Mouse (Mus musculus): ENCODE measurements around the gene Ogg1.

The Ogg1 gene

DNA sequence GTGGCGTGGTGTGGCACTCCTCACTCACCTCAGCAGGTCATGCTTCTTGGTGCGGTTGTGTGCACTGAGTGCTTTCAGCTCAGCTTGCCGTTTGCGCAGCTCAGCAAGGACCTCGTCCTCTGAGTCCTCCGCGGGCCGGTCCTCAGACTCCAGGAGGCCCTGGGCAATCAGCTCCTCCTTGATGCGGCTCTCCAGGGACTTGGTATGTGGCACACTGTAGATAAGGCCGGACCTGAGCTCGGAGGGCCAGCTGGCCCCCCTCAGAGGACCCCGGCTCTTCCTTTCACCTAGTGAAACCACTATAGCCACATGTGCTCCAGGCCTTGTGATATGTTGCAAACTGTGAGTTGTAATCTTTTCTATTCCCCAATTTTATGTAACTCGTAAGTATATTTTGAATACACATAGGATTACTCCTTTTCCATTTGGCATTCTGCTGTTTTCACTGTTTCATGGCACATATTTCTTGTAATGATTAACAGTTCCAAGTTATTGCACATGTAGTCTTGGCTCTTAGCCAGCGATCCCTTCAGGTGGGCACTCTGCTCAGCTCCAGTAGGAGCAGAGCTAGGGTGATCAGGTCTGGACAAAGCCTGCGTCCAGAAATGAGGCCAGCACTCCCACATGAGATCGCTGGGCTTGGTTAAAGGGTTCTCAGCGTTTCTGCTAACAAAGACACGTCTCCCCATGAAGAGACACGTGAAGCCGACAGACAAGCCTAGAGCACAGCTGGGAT lies 43.6 kb downstream of the Ogg1 start:
- no peak for DNase-seq (ENCODE audit: low spot score)

DNA sequence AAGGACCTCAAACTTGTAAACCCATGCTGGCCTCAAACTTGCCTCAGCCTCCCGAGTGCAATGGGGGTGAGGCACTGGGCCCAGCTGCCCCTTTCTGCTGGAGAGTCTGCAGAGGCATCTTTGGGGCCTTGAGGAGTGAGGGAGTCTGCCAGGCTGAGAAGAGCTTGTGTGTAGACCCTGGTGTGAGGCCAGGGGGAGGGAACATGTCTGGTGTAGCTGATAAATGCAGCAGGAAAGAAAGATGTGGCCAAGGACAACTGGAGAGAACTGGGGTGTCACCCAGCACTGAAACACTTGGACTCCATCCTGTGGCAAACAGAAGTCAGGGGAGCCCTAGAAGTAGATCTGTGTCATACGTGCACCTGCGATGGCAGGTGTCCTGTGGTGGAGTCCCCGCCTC lies 46.7 kb downstream of the Ogg1 start:
- DNase-seq (ENCODE audit: low spot score) = no peak

DNA sequence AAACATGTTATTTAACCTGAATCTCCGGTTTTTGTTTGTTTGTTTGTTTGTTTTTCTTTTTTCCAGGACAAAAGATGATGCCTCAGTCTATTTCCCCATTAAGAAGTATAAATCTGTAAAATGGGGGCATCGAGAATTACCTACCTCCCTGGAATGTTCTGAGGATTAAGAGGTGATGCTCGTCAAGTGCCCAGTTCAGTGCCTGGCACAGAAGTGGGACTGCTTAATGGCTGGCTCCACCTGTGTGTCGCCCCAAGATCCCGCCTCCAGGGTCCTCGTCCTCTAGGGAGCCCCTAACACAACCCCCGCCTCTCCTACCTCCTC lies 50.4 kb downstream of the Ogg1 start:
- no peak for DNase-seq (ENCODE audit: low spot score)

DNA sequence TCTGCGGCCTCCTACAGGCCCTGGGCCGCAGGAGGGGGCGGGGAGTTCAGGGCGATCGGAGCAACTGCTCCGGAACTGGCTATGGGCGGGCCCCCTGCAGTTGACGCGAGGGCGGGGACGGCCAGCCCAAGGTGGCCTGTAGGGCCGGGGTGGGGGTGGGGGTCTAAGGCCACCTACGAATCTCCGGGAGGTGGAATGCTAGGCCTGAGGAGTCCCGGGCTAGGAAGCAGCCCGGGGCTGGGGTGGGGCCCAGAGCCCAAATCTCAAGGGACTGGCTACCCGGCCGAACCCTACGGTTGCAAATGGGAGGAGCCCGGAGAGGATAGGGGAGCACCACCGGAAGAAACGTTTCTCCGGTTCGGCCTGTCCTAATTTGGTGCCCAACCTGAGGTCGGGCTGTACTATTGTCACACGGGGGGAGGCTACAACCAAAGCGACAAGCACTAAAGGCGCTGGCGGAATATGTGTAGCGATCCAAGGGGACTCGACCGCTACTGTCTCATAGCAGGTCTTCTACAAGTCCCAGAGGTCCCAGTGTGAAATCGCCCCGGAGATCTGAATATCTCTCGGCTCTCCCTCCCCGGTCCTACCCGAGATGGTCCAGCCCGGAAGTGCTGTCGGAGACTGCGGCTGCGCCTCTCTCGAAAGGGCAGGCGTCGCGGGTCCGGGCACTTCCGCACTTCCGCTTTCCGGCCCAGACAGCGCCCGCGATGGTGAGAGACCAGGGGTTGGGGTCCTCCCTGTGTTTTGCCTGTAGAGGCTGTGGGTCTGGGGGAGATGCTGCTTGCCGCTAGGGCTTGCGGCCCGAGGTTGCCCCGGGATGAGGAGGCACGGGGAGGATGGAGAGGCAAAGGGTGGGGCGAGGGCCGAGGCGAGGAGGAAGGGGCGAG lies 51.0 kb downstream of the Ogg1 start, which contains the start of the genes Tada3 and Arpc4:
Gene Tada3, minus strand, starts transcription at position 388 of the 890 bp plus-strand sequence.
Gene Arpc4, plus strand, starts transcription at position 620 of the 890 bp plus-strand sequence.
- peak; percentile 96 for DNase-seq (ENCODE audit: low spot score)

DNA sequence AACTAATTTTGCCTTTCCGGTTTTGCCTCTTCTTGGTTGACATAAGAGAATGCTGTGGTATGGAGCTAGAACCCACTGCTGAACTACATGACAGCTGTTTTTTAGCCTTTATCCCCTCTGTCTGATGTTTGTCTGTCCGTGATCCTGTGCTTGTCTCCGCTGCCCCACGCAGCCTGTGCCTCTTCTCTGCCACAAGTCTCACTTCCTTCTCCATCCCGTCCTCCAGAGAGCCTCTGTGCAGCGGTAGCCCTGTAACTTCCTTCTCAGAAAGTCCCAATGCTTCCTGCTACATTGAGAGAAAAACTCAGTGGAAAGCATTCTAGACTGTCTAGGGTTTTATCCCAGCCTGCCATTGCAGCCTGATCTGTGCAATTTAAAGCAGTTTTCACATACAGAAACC lies 52.5 kb downstream of the Ogg1 start:
- DNase-seq (ENCODE audit: low spot score) = no peak

DNA sequence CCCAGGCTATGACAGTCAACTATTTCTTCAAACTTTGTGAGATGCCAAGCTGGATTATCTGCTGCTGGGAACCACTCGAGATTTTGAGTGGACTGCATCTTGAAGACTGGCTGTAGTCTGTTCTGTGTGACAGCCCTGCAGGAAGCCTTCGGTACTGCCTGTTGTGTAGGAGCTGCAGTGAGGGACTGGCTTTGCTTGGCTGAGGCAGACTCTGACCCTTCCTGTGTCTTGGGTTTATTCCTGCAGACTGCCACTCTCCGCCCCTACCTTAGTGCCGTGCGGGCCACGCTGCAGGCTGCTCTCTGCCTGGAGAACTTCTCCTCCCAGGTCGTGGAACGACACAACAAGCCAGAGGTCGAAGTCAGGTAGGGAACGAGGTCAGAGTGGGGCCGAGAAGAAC lies 53.7 kb downstream of the Ogg1 start:
- DNase-seq (ENCODE audit: low spot score) = no peak

DNA sequence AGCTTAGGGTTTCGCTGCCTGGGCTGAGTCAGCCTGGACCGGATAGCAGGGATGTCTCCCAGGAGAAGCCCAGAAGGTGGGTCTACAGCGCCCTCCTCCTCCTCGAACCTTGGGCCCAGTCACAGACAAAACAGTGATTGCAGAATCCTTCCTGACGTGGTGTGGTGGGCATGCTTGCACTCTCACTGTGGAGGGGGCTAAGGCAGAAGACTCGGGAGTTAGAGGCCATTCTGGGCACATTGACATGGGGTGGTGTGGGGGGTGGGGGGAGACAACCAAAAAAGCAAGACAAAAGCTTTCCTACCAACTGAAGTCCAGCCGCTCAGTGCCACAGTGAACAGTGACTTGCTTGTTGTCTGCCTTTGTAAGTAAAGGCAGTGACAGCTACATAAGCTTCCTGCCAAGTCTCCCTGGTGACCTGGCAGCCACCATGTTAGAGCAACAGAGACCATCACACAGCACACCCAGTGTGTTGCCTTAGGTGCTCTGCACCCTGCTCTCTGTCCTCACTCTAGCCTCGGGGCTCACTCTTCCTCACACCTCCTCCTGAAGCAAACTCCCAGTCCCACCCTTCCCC lies 57.7 kb downstream of the Ogg1 start:
- no peak for DNase-seq (ENCODE audit: low spot score)

Data from embryo, embryonic 10.5 days (tissue).